Mouse (Mus musculus): ENCODE measurements around the gene Ugt1a7c. TPM values are rescaled to one million over a fixed set of nuclear protein-coding genes. Genes with fewer than 3 reads are reported as not detected.
"Not testable (repeated sequence)": the region's sequence is repeated elsewhere in the genome, so short reads cannot be mapped to it uniquely, and the experiment has no call there.

Gene Ugt1a7c
- polyA plus RNA-seq, 1 experiment from 2014 or later: 2.7 TPM

DNA sequence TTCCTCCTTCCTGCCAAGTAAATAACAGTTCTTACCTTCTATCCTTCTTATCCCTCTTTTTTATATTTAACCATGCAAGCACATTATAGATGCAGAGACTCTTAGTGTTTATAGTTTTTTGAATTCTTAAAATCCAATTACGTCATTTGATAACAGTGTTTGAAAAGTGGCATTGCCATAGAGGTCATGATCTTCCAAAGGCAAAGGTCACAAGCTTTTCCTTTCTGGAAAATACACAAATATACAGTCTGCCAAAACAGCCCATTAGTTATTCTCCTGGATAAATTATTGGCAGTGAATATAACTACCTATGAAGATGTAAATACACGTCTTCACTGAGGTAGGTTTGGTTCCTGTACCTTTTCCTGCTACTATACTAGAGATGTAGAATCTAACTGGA lies 20.4 kb upstream of the Ugt1a7c start:
- WGBS: 74% methylated on average over 2 of the region's 2 CpGs

DNA sequence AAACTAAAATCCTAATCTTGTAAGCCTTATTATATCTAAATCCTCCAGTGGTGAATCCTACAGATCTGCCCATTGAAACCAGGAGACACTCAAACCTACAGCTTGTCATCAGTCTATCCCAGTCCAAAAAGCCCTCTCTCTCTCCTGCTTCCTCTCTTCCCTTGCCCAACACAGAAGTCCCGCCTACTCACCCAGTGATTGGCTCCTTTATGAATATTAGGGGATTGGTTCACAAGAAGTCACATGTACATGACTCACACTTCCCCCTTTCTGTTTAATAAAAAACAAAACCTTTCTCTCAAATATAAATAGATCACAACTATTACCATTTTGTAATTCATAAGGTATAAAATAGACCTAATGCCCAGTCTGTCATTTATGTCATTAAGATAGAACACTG lies 17.7 kb upstream of the Ugt1a7c start:
- DNase-seq (ENCODE audit: low spot score) (peak; percentile 16), ATAC-seq (no peak)
- Histone ChIP-seq H3K4me1 (ENCODE audit: insufficient read depth, low read depth, low read length) (no peaks in the 10 kb centered on the region), H3K9ac (replicated peaks; ENCODE audit: low read depth) (no peak overlapping the region), H3K9me3 (ENCODE audit: low read length) (no peaks in the 10 kb centered on the region), H3K36me3 (ENCODE audit: insufficient read depth, low read length) (no peaks in the 10 kb centered on the region), H3K4me2 (replicated peaks; ENCODE audit: low read depth, low read length) (no peak overlapping the region), H3K4me3 (ENCODE audit: low read depth, low read length) (no peak overlapping the region), H3K27me3 (replicated peaks; ENCODE audit: insufficient read depth, low read length) (no peaks in the 10 kb centered on the region), H3K27ac (ENCODE audit: low read length) (no peak overlapping the region)
- TF ChIP-seq EP300 (IDR thresholded peaks at IDR 0.05): no peak
- no peak for TF ChIP-seq CTCF (IDR thresholded peaks at IDR 0.05)
- WGBS: 90% methylated on average over 1 of the region's 1 CpGs

More for the DNA sequence above, 20.4 kb upstream of the Ugt1a7c start:
- Histone ChIP-seq H3K4me1 (ENCODE audit: insufficient read depth, low read depth, low read length) (no peaks in the 10 kb centered on the region), H3K9me3 (ENCODE audit: low read length) (no peaks in the 10 kb centered on the region), H3K27me3 (replicated peaks; ENCODE audit: insufficient read depth, low read length) (no peaks in the 10 kb centered on the region), H3K4me3 (ENCODE audit: low read depth, low read length) (no peak overlapping the region), H3K9ac (replicated peaks; ENCODE audit: low read depth) (no peak overlapping the region), H3K27ac (ENCODE audit: low read length) (no peak overlapping the region), H3K36me3 (ENCODE audit: insufficient read depth, low read length) (no peaks in the 10 kb centered on the region), H3K4me2 (replicated peaks; ENCODE audit: low read depth, low read length) (no peak overlapping the region)
- TF ChIP-seq EP300 (IDR thresholded peaks at IDR 0.05) (no peak), CTCF (IDR thresholded peaks at IDR 0.05) (no peak)
- ATAC-seq (no peak), DNase-seq (ENCODE audit: low spot score) (no peak)

DNA sequence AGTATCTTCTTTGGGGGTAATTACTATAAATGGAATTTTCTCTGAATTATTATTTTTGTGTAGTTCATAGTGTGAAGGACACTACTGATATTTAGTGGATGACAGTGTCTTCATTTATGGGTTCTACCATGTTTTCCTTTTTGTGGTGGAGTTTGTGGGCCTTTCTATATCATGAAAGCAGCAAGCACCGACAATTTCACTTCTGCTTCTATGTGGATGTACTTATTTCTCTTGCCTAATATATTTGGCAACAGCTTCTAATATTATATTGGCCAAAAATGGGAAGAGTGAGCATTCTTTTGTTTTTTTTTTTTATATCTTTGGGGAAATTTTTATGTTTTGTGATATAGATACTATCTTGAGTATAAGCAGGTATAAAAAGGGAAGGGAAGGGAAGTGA lies 13.2 kb upstream of the Ugt1a7c start:
- H3K4me2 ChIP-seq (replicated peaks; ENCODE audit: low read depth, low read length): no peak overlapping the region
- 81% methylated on average over 1 of the region's 1 CpGs for WGBS
- H3K27ac ChIP-seq (ENCODE audit: low read length): no peak overlapping the region
- no peak overlapping the region for H3K4me3 ChIP-seq (ENCODE audit: low read depth, low read length)
- no peak for TF ChIP-seq CTCF (IDR thresholded peaks at IDR 0.05)
- TF ChIP-seq EP300 (IDR thresholded peaks at IDR 0.05): no peak
- H3K36me3 ChIP-seq (ENCODE audit: insufficient read depth, low read length): no peaks in the 10 kb centered on the region
- H3K9me3 ChIP-seq (ENCODE audit: low read length): no peaks in the 10 kb centered on the region
- H3K4me1 ChIP-seq (ENCODE audit: insufficient read depth, low read depth, low read length): no peaks in the 10 kb centered on the region
- H3K9ac ChIP-seq (replicated peaks; ENCODE audit: low read depth): no peak overlapping the region
- ATAC-seq: no peak
- no peak for DNase-seq (ENCODE audit: low spot score)
- H3K27me3 ChIP-seq (replicated peaks; ENCODE audit: insufficient read depth, low read length): no peaks in the 10 kb centered on the region

DNA sequence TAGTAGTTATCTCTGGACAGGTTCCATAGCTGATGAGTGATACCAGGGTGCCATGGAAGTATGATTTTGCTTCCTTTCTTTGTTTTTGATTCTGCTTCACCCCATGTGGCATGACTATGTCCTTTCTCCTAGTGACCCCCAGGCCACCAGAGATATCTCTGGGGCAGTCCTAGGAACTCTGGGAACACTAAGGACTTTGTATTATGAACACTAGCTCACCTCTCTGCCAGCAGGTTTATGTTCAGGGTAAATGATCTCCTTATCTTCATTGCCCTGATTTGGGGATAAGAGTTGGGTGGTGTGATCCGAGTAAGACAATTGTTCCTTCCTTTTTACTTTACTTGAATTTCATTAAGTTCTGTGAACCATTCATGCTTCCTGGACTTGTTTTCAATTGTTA lies 8.7 kb upstream of the Ugt1a7c start:
- Histone ChIP-seq H3K4me2 (replicated peaks; ENCODE audit: low read depth, low read length) (no peak overlapping the region), H3K27ac (ENCODE audit: low read length) (no peak overlapping the region), H3K9me3 (ENCODE audit: low read length) (no peaks in the 10 kb centered on the region), H3K36me3 (ENCODE audit: insufficient read depth, low read length) (no peaks in the 10 kb centered on the region), H3K9ac (replicated peaks; ENCODE audit: low read depth) (no peak overlapping the region), H3K4me1 (ENCODE audit: insufficient read depth, low read depth, low read length) (no peaks in the 10 kb centered on the region), H3K4me3 (ENCODE audit: low read depth, low read length) (no peak overlapping the region), H3K27me3 (replicated peaks; ENCODE audit: insufficient read depth, low read length) (no peaks in the 10 kb centered on the region)
- 49% methylated on average over 1 of the region's 1 CpGs for WGBS
- ATAC-seq (no peak), DNase-seq (ENCODE audit: low spot score) (no peak)
- no peak for TF ChIP-seq EP300 (IDR thresholded peaks at IDR 0.05)
- TF ChIP-seq CTCF (IDR thresholded peaks at IDR 0.05): no peak

DNA sequence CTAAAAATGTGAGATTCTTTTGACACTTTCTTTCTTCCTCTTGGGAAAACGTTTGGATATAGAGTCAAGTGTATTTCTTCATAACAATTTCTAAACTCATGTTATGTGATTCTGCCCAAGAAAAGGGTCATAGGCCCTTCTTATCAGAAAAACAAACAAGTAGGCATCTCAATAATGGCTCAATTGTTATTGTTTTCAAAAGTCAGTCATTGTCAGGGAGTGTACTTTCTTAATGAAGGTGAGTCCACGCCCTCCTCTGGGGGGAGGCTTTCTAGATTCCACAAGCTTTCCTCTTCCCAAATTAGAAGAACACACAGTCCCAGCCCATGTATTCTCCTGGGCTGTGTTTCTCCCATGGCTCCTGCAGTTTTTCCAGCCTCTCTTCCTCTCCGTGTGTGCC lies 7.3 kb upstream of the Ugt1a7c start, which contains the start of gene Ugt1a8:
Gene Ugt1a8 (plus strand): TSS at position 301 of the 400 bp plus-strand sequence.
- Histone ChIP-seq H3K27ac (ENCODE audit: low read length) (no peak within 1 kb of the TSS), H3K4me2 (replicated peaks; ENCODE audit: low read depth, low read length) (no peak within 1 kb of the TSS), H3K9ac (replicated peaks; ENCODE audit: low read depth) (no peak within 1 kb of the TSS), H3K4me1 (ENCODE audit: insufficient read depth, low read depth, low read length) (no peaks in the 10 kb centered on the region), H3K4me3 (ENCODE audit: low read depth, low read length) (no peak within 1 kb of the TSS), H3K36me3 (ENCODE audit: insufficient read depth, low read length) (no peaks in the 10 kb centered on the region), H3K27me3 (replicated peaks; ENCODE audit: insufficient read depth, low read length) (no peaks in the 10 kb centered on the region), H3K9me3 (ENCODE audit: low read length) (no peaks in the 10 kb centered on the region)
- WGBS: 58% methylated on average over 3 of the region's 3 CpGs
- no peak for ATAC-seq
- no peak for TF ChIP-seq CTCF (IDR thresholded peaks at IDR 0.05)
- no peak for TF ChIP-seq EP300 (IDR thresholded peaks at IDR 0.05)
- no peak for DNase-seq (ENCODE audit: low spot score)

DNA sequence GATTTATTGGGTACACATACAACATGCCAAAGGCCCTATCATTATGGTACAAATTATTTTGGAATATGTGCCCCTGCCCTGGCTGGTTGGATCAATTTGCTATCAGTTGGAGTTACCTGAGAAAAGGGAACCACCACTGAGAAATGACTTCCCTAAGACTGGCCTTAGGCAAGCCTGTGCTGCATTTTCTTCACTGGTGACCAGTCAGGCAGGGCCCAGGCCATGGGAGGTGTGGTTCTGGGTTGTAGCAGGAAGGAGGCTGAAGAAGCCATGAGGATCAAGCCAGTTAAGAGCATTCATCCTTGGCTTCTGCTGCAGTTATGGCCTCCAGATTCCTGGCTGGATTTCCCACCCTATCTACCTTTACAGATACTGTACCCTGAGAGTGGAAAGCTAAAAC lies 2.5 kb upstream of the Ugt1a7c start:
- no peak overlapping the region for H3K4me3 ChIP-seq (ENCODE audit: low read depth, low read length)

DNA sequence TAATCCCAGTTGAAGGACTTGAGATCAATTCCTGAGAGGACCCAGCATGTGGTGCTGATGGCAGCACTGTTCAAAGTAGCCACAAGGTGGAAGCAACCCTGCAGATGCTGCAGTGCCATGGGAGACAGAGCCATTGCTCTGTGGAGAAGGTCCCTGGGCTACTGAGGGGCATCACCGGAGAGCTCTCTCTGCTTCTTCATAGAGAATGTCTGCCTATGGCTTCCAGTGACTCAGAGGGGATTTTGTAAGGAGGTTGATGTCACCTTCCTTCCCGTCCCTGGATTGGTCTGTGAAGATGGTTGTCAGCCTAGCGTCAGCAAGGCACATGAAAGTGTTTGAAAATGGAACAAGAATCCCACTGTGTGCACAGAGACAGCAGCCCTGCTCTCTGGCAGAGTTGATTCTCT lies 589 bp upstream of the Ugt1a7c start:
- not testable (repeated sequence) for H3K27me3 ChIP-seq (replicated peaks; ENCODE audit: insufficient read depth, low read length); H3K4me2 ChIP-seq (replicated peaks; ENCODE audit: low read depth, low read length); H3K4me1 ChIP-seq (ENCODE audit: insufficient read depth, low read depth, low read length); H3K36me3 ChIP-seq (ENCODE audit: insufficient read depth, low read length); H3K9ac ChIP-seq (replicated peaks; ENCODE audit: low read depth); H3K9me3 ChIP-seq (ENCODE audit: low read length); H3K27ac ChIP-seq (ENCODE audit: low read length); H3K4me3 ChIP-seq (ENCODE audit: low read depth, low read length)
- 51% methylated on average over 3 of the region's 3 CpGs for whole genome bisulfite sequencing
- DNase-seq (ENCODE audit: low spot score) (peak; percentile 10), ATAC-seq (peak; percentile 53)
- TF ChIP-seq CTCF (IDR thresholded peaks at IDR 0.05): peak; percentile 57

More for the DNA sequence above, 2.5 kb upstream of the Ugt1a7c start:
- TF ChIP-seq EP300 (IDR thresholded peaks at IDR 0.05) (no peak), CTCF (IDR thresholded peaks at IDR 0.05) (no peak)
- H3K27me3 ChIP-seq (replicated peaks; ENCODE audit: insufficient read depth, low read length): no peaks in the 10 kb centered on the region
- no peak overlapping the region for H3K27ac ChIP-seq (ENCODE audit: low read length)
- DNase-seq (ENCODE audit: low spot score) (no peak), ATAC-seq (no peak)
- H3K4me2 ChIP-seq (replicated peaks; ENCODE audit: low read depth, low read length): no peak overlapping the region
- H3K9ac ChIP-seq (replicated peaks; ENCODE audit: low read depth): no peak overlapping the region
- no peaks in the 10 kb centered on the region for H3K9me3 ChIP-seq (ENCODE audit: low read length)
- 0 out of 2 replicates have a peak, but pooled peaks cover 3% of the 10 kb centered on the region for H3K4me1 ChIP-seq (ENCODE audit: insufficient read depth, low read depth, low read length)
- no peaks in the 10 kb centered on the region for H3K36me3 ChIP-seq (ENCODE audit: insufficient read depth, low read length)

DNA sequence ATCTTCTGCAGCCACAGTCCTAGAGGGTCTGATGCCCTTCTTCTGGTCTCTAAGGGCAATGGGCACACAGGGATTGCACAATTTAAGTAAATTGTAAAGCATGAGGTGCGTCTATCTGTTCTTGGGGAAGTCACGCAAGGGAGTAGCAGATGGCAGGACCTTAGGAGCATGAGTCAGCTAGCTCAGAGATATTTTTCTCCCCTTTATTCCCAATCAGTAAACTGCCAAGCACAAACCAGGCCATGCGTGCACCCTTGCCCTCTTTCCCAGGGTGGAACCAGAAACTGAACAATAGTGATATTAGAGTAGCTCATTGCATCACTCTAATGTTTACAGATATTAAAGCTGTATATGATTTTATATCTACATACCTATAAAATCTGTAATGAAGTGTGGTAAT lies 3.7 kb downstream of the Ugt1a7c start:
- H3K4me3 ChIP-seq (ENCODE audit: low read depth, low read length); DNase-seq (ENCODE audit: low spot score); H3K4me2 ChIP-seq (replicated peaks; ENCODE audit: low read depth, low read length); ATAC-seq; H3K9ac ChIP-seq (replicated peaks; ENCODE audit: low read depth); H3K36me3 ChIP-seq (ENCODE audit: insufficient read depth, low read length); H3K27me3 ChIP-seq (replicated peaks; ENCODE audit: insufficient read depth, low read length); H3K27ac ChIP-seq (ENCODE audit: low read length); H3K9me3 ChIP-seq (ENCODE audit: low read length); H3K4me1 ChIP-seq (ENCODE audit: insufficient read depth, low read depth, low read length): not testable (repeated sequence)
- 82% methylated on average over 3 of the region's 3 CpGs for WGBS

DNA sequence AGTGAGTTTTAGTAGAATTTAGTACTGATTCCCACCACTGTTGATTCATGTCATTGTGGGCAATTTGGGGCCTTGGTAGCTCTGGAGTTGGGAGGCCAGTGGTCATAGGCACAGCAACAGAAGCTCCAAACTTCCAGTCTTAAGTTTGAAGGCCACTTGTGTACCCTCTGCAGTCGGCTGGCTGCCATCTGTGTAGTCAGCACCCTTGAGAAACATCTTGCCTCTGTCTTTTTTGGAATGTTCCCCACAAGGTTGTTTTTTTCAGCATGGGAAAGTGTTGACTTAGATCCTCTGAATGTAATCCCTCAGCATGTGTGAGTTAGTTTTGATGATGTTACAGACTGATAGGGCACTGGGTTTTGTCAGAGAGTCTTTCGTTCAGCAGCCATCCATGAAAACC lies 4.8 kb downstream of the Ugt1a7c start:
- not testable (repeated sequence) for DNase-seq (ENCODE audit: low spot score); ATAC-seq; H3K27ac ChIP-seq (ENCODE audit: low read length); H3K36me3 ChIP-seq (ENCODE audit: insufficient read depth, low read length); H3K4me1 ChIP-seq (ENCODE audit: insufficient read depth, low read depth, low read length); H3K27me3 ChIP-seq (replicated peaks; ENCODE audit: insufficient read depth, low read length); H3K9ac ChIP-seq (replicated peaks; ENCODE audit: low read depth); H3K9me3 ChIP-seq (ENCODE audit: low read length); H3K4me3 ChIP-seq (ENCODE audit: low read depth, low read length); H3K4me2 ChIP-seq (replicated peaks; ENCODE audit: low read depth, low read length)
- WGBS: 69% methylated on average over 2 of the region's 2 CpGs

Data from lung, postnatal 0 days (tissue).